Mouse (Mus musculus): ENCODE results near the gene Nomo1. TPM values are rescaled to one million over a fixed set of nuclear protein-coding genes. Genes with fewer than 3 reads are reported as not detected.

Gene Nomo1
- polyA plus RNA-seq (2016; fragmentation: Nextera tagmentation; extraction: Ambion mirVana) = 33.3 and 36.4 TPM in 2 replicates

- peak; percentile 95 for ATAC-seq (ENCODE audit: low FRiP score, low read depth)
- 6% methylated on average over 44 of the region's 44 CpGs for WGBS
Observed at GRCm38 (mm10) chr7:46033109-46033869, at the start of gene Nomo1. Gene Nomo1, plus strand, starts transcription at chr7:46033698.

GRCm38 (mm10) chr7:45986893-45987292, 46.6 kb upstream of the Nomo1 start:
- Histone ChIP-seq H3K27ac (no peak overlapping the region), H3K27me3 (replicated peaks) (no peaks in the 10 kb centered on the region), H3K9ac (no peak overlapping the region), H3K9me3 (no peaks in the 10 kb centered on the region), H3K36me3 (no peaks in the 10 kb centered on the region), H3K4me1 (no peaks in the 10 kb centered on the region), H3K4me3 (no peak overlapping the region), H3K4me2 (replicated peaks) (no peak overlapping the region)
- WGBS = 77% methylated on average over 5 of the region's 6 CpGs
- no peak for ATAC-seq (ENCODE audit: low FRiP score, low read depth)

More at GRCm38 (mm10) chr7:46033109-46033869, at the start of gene Nomo1:
- Histone ChIP-seq H3K27ac (no peak within 1 kb of the TSS), H3K9ac (peak within 1 kb of the TSS; percentile 85), H3K4me3 (peak within 1 kb of the TSS; percentile 87), H3K9me3 (no peaks in the 10 kb centered on the region), H3K4me1 (peaks cover 10% of the 10 kb centered on the region), H3K27me3 (replicated peaks) (no peaks in the 10 kb centered on the region), H3K36me3 (peaks cover 7% of the 10 kb centered on the region; the same call in 1 of the 2 replicates), H3K4me2 (replicated peaks) (peak within 1 kb of the TSS; percentile 90)

GRCm38 (mm10) chr7:45988344-45988743, 45.2 kb upstream of the Nomo1 start:
- 94% methylated on average over 1 of the region's 1 CpGs for WGBS

GRCm38 (mm10) chr7:45992470-45992869, 41.0 kb upstream of the Nomo1 start:
- Histone ChIP-seq H3K4me2 (replicated peaks) (no peak overlapping the region), H3K4me3 (no peak overlapping the region), H3K9ac (no peak overlapping the region), H3K4me1 (no peaks in the 10 kb centered on the region), H3K27ac (no peak overlapping the region), H3K27me3 (replicated peaks) (no peaks in the 10 kb centered on the region), H3K36me3 (no peaks in the 10 kb centered on the region), H3K9me3 (no peaks in the 10 kb centered on the region)
- no peak for ATAC-seq (ENCODE audit: low FRiP score, low read depth)
- 87% methylated on average over 8 of the region's 8 CpGs for WGBS

More at GRCm38 (mm10) chr7:45988344-45988743, 45.2 kb upstream of the Nomo1 start:
- H3K4me3 ChIP-seq = no peak overlapping the region
- H3K4me2 ChIP-seq (replicated peaks) = no peak overlapping the region
- no peaks in the 10 kb centered on the region for H3K9me3 ChIP-seq
- H3K27me3 ChIP-seq (replicated peaks) = no peaks in the 10 kb centered on the region
- no peak overlapping the region for H3K27ac ChIP-seq
- H3K9ac ChIP-seq = no peak overlapping the region
- no peaks in the 10 kb centered on the region for H3K4me1 ChIP-seq
- ATAC-seq (ENCODE audit: low FRiP score, low read depth) = no peak
- no peaks in the 10 kb centered on the region for H3K36me3 ChIP-seq

GRCm38 (mm10) chr7:46000577-46000976, 32.9 kb upstream of the Nomo1 start:
- no peaks in the 10 kb centered on the region for H3K4me1 ChIP-seq
- H3K36me3 ChIP-seq = no peaks in the 10 kb centered on the region
- no peaks in the 10 kb centered on the region for H3K27me3 ChIP-seq (replicated peaks)
- H3K9me3 ChIP-seq = no peaks in the 10 kb centered on the region
- H3K4me3 ChIP-seq = no peak overlapping the region
- H3K27ac ChIP-seq = no peak overlapping the region
- no peak overlapping the region for H3K9ac ChIP-seq
- 93% methylated on average over 4 of the region's 4 CpGs for WGBS
- ATAC-seq (ENCODE audit: low FRiP score, low read depth) = no peak
- no peak overlapping the region for H3K4me2 ChIP-seq (replicated peaks)

- no peak overlapping the region for H3K9ac ChIP-seq
- no peak overlapping the region for H3K4me3 ChIP-seq
- no peak for ATAC-seq (ENCODE audit: low FRiP score, low read depth)
- no peaks in the 10 kb centered on the region for H3K9me3 ChIP-seq
- H3K27ac ChIP-seq = no peak overlapping the region
- H3K36me3 ChIP-seq = no peaks in the 10 kb centered on the region
- H3K27me3 ChIP-seq (replicated peaks) = no peaks in the 10 kb centered on the region
- 51% methylated on average over 4 of the region's 4 CpGs for WGBS
- no peak overlapping the region for H3K4me2 ChIP-seq (replicated peaks)
- H3K4me1 ChIP-seq = no peaks in the 10 kb centered on the region
Observed at GRCm38 (mm10) chr7:46002748-46003147, 30.8 kb upstream of the Nomo1 start.

GRCm38 (mm10) chr7:46009578-46009977, 23.9 kb upstream of the Nomo1 start:
- Histone ChIP-seq H3K36me3 (no peaks in the 10 kb centered on the region), H3K27ac (no peak overlapping the region), H3K9me3 (no peaks in the 10 kb centered on the region), H3K4me2 (replicated peaks) (no peak overlapping the region), H3K4me1 (peaks cover 10% of the 10 kb centered on the region; the same call in 1 of the 2 replicates), H3K9ac (no peak overlapping the region), H3K4me3 (no peak overlapping the region), H3K27me3 (replicated peaks) (no peaks in the 10 kb centered on the region)
- ATAC-seq (ENCODE audit: low FRiP score, low read depth) = no peak
- whole genome bisulfite sequencing = 25% methylated on average over 5 of the region's 5 CpGs

GRCm38 (mm10) chr7:46012121-46012520, 21.4 kb upstream of the Nomo1 start:
- H3K4me2 ChIP-seq (replicated peaks) = no peak overlapping the region
- no peak overlapping the region for H3K9ac ChIP-seq
- H3K9me3 ChIP-seq = no peaks in the 10 kb centered on the region
- ATAC-seq (ENCODE audit: low FRiP score, low read depth) = no peak
- no peaks in the 10 kb centered on the region for H3K27me3 ChIP-seq (replicated peaks)
- H3K4me3 ChIP-seq = no peak overlapping the region
- H3K4me1 ChIP-seq = peaks cover 10% of the 10 kb centered on the region; the same call in 1 of the 2 replicates
- H3K27ac ChIP-seq = no peak overlapping the region
- H3K36me3 ChIP-seq = no peaks in the 10 kb centered on the region

- ATAC-seq (ENCODE audit: low FRiP score, low read depth) = no peak
- WGBS = 17% methylated on average over 9 of the region's 9 CpGs
- no peaks in the 10 kb centered on the region for H3K27me3 ChIP-seq (replicated peaks)
- no peak overlapping the region for H3K4me2 ChIP-seq (replicated peaks)
- H3K4me1 ChIP-seq = peaks cover 12% of the 10 kb centered on the region; the same call in 1 of the 2 replicates
- H3K9me3 ChIP-seq = no peaks in the 10 kb centered on the region
- H3K4me3 ChIP-seq = no peak overlapping the region
- H3K36me3 ChIP-seq = no peaks in the 10 kb centered on the region
- H3K27ac ChIP-seq = no peak overlapping the region
- peak overlapping the region; percentile 33; the same call in 1 of the 2 replicates for H3K9ac ChIP-seq
Observed at GRCm38 (mm10) chr7:46013266-46014010, 20.1 kb upstream of the Nomo1 start.

GRCm38 (mm10) chr7:46019594-46019993, 13.9 kb upstream of the Nomo1 start:
- Histone ChIP-seq H3K27me3 (replicated peaks) (no peaks in the 10 kb centered on the region), H3K27ac (no peak overlapping the region), H3K9ac (no peak overlapping the region), H3K9me3 (no peaks in the 10 kb centered on the region), H3K4me1 (peaks cover 9% of the 10 kb centered on the region; the same call in 1 of the 2 replicates), H3K4me2 (replicated peaks) (no peak overlapping the region), H3K4me3 (no peak overlapping the region), H3K36me3 (no peaks in the 10 kb centered on the region)
- no peak for ATAC-seq (ENCODE audit: low FRiP score, low read depth)
- WGBS = 80% methylated on average over 3 of the region's 3 CpGs

- no peak overlapping the region for H3K9ac ChIP-seq
- no peaks in the 10 kb centered on the region for H3K9me3 ChIP-seq
- peaks cover 9% of the 10 kb centered on the region; the same call in 1 of the 2 replicates for H3K4me1 ChIP-seq
- ATAC-seq (ENCODE audit: low FRiP score, low read depth) = no peak
- H3K4me3 ChIP-seq = no peak overlapping the region
- 26% methylated on average over 4 of the region's 4 CpGs for WGBS
- no peak overlapping the region for H3K27ac ChIP-seq
- H3K36me3 ChIP-seq = no peaks in the 10 kb centered on the region
- no peaks in the 10 kb centered on the region for H3K27me3 ChIP-seq (replicated peaks)
- H3K4me2 ChIP-seq (replicated peaks) = no peak overlapping the region
Observed at GRCm38 (mm10) chr7:46021951-46022350, 11.5 kb upstream of the Nomo1 start.

GRCm38 (mm10) chr7:46025436-46025835, 8.1 kb upstream of the Nomo1 start:
- ATAC-seq (ENCODE audit: low FRiP score, low read depth) = no peak
- H3K4me2 ChIP-seq (replicated peaks) = no peak overlapping the region
- WGBS = 83% methylated on average over 9 of the region's 9 CpGs
- H3K27ac ChIP-seq = no peak overlapping the region
- no peaks in the 10 kb centered on the region for H3K4me1 ChIP-seq
- H3K9me3 ChIP-seq = no peaks in the 10 kb centered on the region
- H3K27me3 ChIP-seq (replicated peaks) = no peaks in the 10 kb centered on the region
- no peaks in the 10 kb centered on the region for H3K36me3 ChIP-seq
- H3K9ac ChIP-seq = no peak overlapping the region
- H3K4me3 ChIP-seq = no peak overlapping the region

Measured in neural tube, embryonic 12.5 days (tissue).